Mouse (Mus musculus) forebrain, embryonic 15.5 days (tissue): Measurements from ENCODE around the gene Cpa2. TPM values are rescaled to one million over a fixed set of nuclear protein-coding genes. Genes with fewer than 3 reads are reported as not detected.

Experiments
- polyA plus RNA-seq: library from polyadenylated mRNA; unstranded; fragments of >200 nt; fragmentation: Nextera tagmentation; extraction: Ambion mirVana; gene quantifications from 2 replicates; pipeline ENCODE4 v1.2.1, GENCODE M21; 2015

Cpa2 gene
- polyA plus RNA-seq, 1 experiment from 2014 or later = 5.3 TPM

Other genes with a start within 250 kb of the Cpa2 start
- 65.7 and 68.5 TPM in 2 replicates for gene Ube2h, start 237.0 kb upstream of the Cpa2 start, polyA plus RNA-seq
- gene Zc3hc1, start 150.6 kb upstream of the Cpa2 start, polyA plus RNA-seq = 71.3 and 74.2 TPM in 2 replicates
- 33.0 and 35.1 TPM in 2 replicates for gene Klhdc10, start 139.7 kb upstream of the Cpa2 start, polyA plus RNA-seq
- 32.6 and 34.1 TPM in 2 replicates for gene Tmem209, start 31.8 kb upstream of the Cpa2 start, polyA plus RNA-seq
- 0.14 TPM in 1 of 2 replicates, not detected in the other for gene Ssmem1, start 31.7 kb upstream of the Cpa2 start, polyA plus RNA-seq
- 1.9 and 2.0 TPM in 2 replicates for gene Cpa4, start 26.8 kb downstream of the Cpa2 start, polyA plus RNA-seq
- gene Cpa5, start 69.4 kb downstream of the Cpa2 start, polyA plus RNA-seq = 0.13 TPM in 1 of 2 replicates, not detected in the other
- 0.48 and 0.61 TPM in 2 replicates for gene Cpa1, start 97.6 kb downstream of the Cpa2 start, polyA plus RNA-seq
- gene Cep41, start 152.2 kb downstream of the Cpa2 start, polyA plus RNA-seq = 14.9 and 17.3 TPM in 2 replicates
- 313 and 315 TPM in 2 replicates for gene Mest, start 182.0 kb downstream of the Cpa2 start, polyA plus RNA-seq